Mouse (Mus musculus): Measurements from ENCODE around the gene Elmsan1. TPM values are rescaled to one million over a fixed set of nuclear protein-coding genes. Genes with fewer than 3 reads are reported as not detected.
A peak's percentile ranks its signal among the peaks of the same experiment; 100 is the strongest.

Gene Elmsan1
- polyA plus RNA-seq, 1 experiment from 2014 or later = 8.8 TPM

- Histone ChIP-seq H3K9ac (ENCODE audit: low read length) (no peak overlapping the region), H3K4me3 (ENCODE audit: low read depth, low read length) (no peak overlapping the region), H3K27ac (ENCODE audit: low read depth) (0 out of 2 replicates have a peak overlapping the region, but pooled peaks have one; percentile 73), H3K9me3 (ENCODE audit: control insufficient read depth, low read length) (0 out of 2 replicates have a peak, but pooled peaks cover 3% of the 10 kb centered on the region), H3K4me2 (ENCODE audit: low read length) (no peak overlapping the region), H3K36me3 (ENCODE audit: control insufficient read depth, insufficient read depth, low read length) (no peaks in the 10 kb centered on the region), H3K4me1 (replicated peaks; ENCODE audit: control insufficient read depth, insufficient read depth, low read length) (peaks cover 60% of the 10 kb centered on the region), H3K27me3 (replicated peaks; ENCODE audit: control insufficient read depth, insufficient read depth, low read length) (no peaks in the 10 kb centered on the region)
- ATAC-seq (replicated peaks; ENCODE audit: low FRiP score, low TSS enrichment, low read depth) = no peak
- no peak for DNase-seq (ENCODE audit: low spot score)
- 47% methylated on average over 5 of the region's 5 CpGs for WGBS
These were observed 31.7 kb downstream of the Elmsan1 start for GRCm38 (mm10) chr12:84186950-84187349.

- Histone ChIP-seq H3K27me3 (replicated peaks; ENCODE audit: control insufficient read depth, insufficient read depth, low read length) (no peaks in the 10 kb centered on the region), H3K9me3 (ENCODE audit: control insufficient read depth, low read length) (0 out of 2 replicates have a peak, but pooled peaks cover 3% of the 10 kb centered on the region), H3K9ac (ENCODE audit: low read length) (no peak overlapping the region), H3K4me3 (ENCODE audit: low read depth, low read length) (no peak overlapping the region), H3K27ac (ENCODE audit: low read depth) (no peak overlapping the region), H3K36me3 (ENCODE audit: control insufficient read depth, insufficient read depth, low read length) (no peaks in the 10 kb centered on the region), H3K4me2 (ENCODE audit: low read length) (no peak overlapping the region), H3K4me1 (replicated peaks; ENCODE audit: control insufficient read depth, insufficient read depth, low read length) (peaks cover 60% of the 10 kb centered on the region)
- ATAC-seq (replicated peaks; ENCODE audit: low FRiP score, low TSS enrichment, low read depth) = no peak
- DNase-seq (ENCODE audit: low spot score) = no peak
- 86% methylated on average over 3 of the region's 3 CpGs for WGBS
These were observed 32.1 kb downstream of the Elmsan1 start for GRCm38 (mm10) chr12:84186536-84186935.

GRCm38 (mm10) chr12:84185547-84185946, 33.1 kb downstream of the Elmsan1 start:
- no peaks in the 10 kb centered on the region for H3K27me3 ChIP-seq (replicated peaks; ENCODE audit: control insufficient read depth, insufficient read depth, low read length)
- ATAC-seq (replicated peaks; ENCODE audit: low FRiP score, low TSS enrichment, low read depth) (no peak), DNase-seq (ENCODE audit: low spot score) (no peak)
- H3K4me2 ChIP-seq (ENCODE audit: low read length) = no peak overlapping the region
- H3K4me3 ChIP-seq (ENCODE audit: low read depth, low read length) = no peak overlapping the region
- H3K4me1 ChIP-seq (replicated peaks; ENCODE audit: control insufficient read depth, insufficient read depth, low read length) = peaks cover 60% of the 10 kb centered on the region
- H3K9ac ChIP-seq (ENCODE audit: low read length) = no peak overlapping the region
- 65% methylated on average over 6 of the region's 6 CpGs for WGBS
- H3K9me3 ChIP-seq (ENCODE audit: control insufficient read depth, low read length) = 0 out of 2 replicates have a peak, but pooled peaks cover 3% of the 10 kb centered on the region
- no peak overlapping the region for H3K27ac ChIP-seq (ENCODE audit: low read depth)
- no peaks in the 10 kb centered on the region for H3K36me3 ChIP-seq (ENCODE audit: control insufficient read depth, insufficient read depth, low read length)

- H3K4me3 ChIP-seq (ENCODE audit: low read depth, low read length) = no peak overlapping the region
- 92% methylated on average over 5 of the region's 5 CpGs for WGBS
- H3K27me3 ChIP-seq (replicated peaks; ENCODE audit: control insufficient read depth, insufficient read depth, low read length) = no peaks in the 10 kb centered on the region
- DNase-seq (ENCODE audit: low spot score) = no peak
- H3K27ac ChIP-seq (ENCODE audit: low read depth) = no peak overlapping the region
- ATAC-seq (replicated peaks; ENCODE audit: low FRiP score, low TSS enrichment, low read depth) = no peak
- H3K36me3 ChIP-seq (ENCODE audit: control insufficient read depth, insufficient read depth, low read length) = no peaks in the 10 kb centered on the region
- H3K9me3 ChIP-seq (ENCODE audit: control insufficient read depth, low read length) = 0 out of 2 replicates have a peak, but pooled peaks cover 3% of the 10 kb centered on the region
- peaks cover 60% of the 10 kb centered on the region for H3K4me1 ChIP-seq (replicated peaks; ENCODE audit: control insufficient read depth, insufficient read depth, low read length)
- H3K9ac ChIP-seq (ENCODE audit: low read length) = no peak overlapping the region
- H3K4me2 ChIP-seq (ENCODE audit: low read length) = no peak overlapping the region
These were observed 33.7 kb downstream of the Elmsan1 start for GRCm38 (mm10) chr12:84184979-84185378.

- H3K9me3 ChIP-seq (ENCODE audit: control insufficient read depth, low read length) = 0 out of 2 replicates have a peak, but pooled peaks cover 3% of the 10 kb centered on the region
- peaks cover 60% of the 10 kb centered on the region for H3K4me1 ChIP-seq (replicated peaks; ENCODE audit: control insufficient read depth, insufficient read depth, low read length)
- WGBS = 59% methylated on average over 6 of the region's 6 CpGs
- H3K27me3 ChIP-seq (replicated peaks; ENCODE audit: control insufficient read depth, insufficient read depth, low read length) = no peaks in the 10 kb centered on the region
- H3K4me3 ChIP-seq (ENCODE audit: low read depth, low read length) = no peak overlapping the region
- H3K36me3 ChIP-seq (ENCODE audit: control insufficient read depth, insufficient read depth, low read length) = no peaks in the 10 kb centered on the region
- H3K4me2 ChIP-seq (ENCODE audit: low read length) = no peak overlapping the region
- H3K9ac ChIP-seq (ENCODE audit: low read length) = no peak overlapping the region
- no peak for DNase-seq (ENCODE audit: low spot score)
- ATAC-seq (replicated peaks; ENCODE audit: low FRiP score, low TSS enrichment, low read depth) = no peak
- no peak overlapping the region for H3K27ac ChIP-seq (ENCODE audit: low read depth)
These were observed 36.7 kb downstream of the Elmsan1 start for GRCm38 (mm10) chr12:84181999-84182398.

GRCm38 (mm10) chr12:84180701-84181435, 37.8 kb downstream of the Elmsan1 start:
- Histone ChIP-seq H3K27ac (ENCODE audit: low read depth) (no peak overlapping the region), H3K4me3 (ENCODE audit: low read depth, low read length) (no peak overlapping the region), H3K9me3 (ENCODE audit: control insufficient read depth, low read length) (no peaks in the 10 kb centered on the region), H3K4me2 (ENCODE audit: low read length) (peak overlapping the region; percentile 22; the same call in 1 of the 2 replicates), H3K27me3 (replicated peaks; ENCODE audit: control insufficient read depth, insufficient read depth, low read length) (no peaks in the 10 kb centered on the region), H3K9ac (ENCODE audit: low read length) (no peak overlapping the region), H3K4me1 (replicated peaks; ENCODE audit: control insufficient read depth, insufficient read depth, low read length) (peaks cover 63% of the 10 kb centered on the region), H3K36me3 (ENCODE audit: control insufficient read depth, insufficient read depth, low read length) (no peaks in the 10 kb centered on the region)
- DNase-seq (ENCODE audit: low spot score) = no peak
- no peak; the same call in 1 of the 2 replicates for ATAC-seq (replicated peaks; ENCODE audit: low FRiP score, low TSS enrichment, low read depth)
- WGBS = 50% methylated on average over 8 of the region's 8 CpGs

- ATAC-seq (replicated peaks; ENCODE audit: low FRiP score, low TSS enrichment, low read depth) = no peak
- WGBS = 51% methylated on average over 3 of the region's 3 CpGs
- H3K9me3 ChIP-seq (ENCODE audit: control insufficient read depth, low read length) = no peaks in the 10 kb centered on the region
- 0 out of 2 replicates have a peak overlapping the region, but pooled peaks have one; percentile 11 for H3K27ac ChIP-seq (ENCODE audit: low read depth)
- H3K4me1 ChIP-seq (replicated peaks; ENCODE audit: control insufficient read depth, insufficient read depth, low read length) = peaks cover 70% of the 10 kb centered on the region
- H3K4me3 ChIP-seq (ENCODE audit: low read depth, low read length) = no peak overlapping the region
- H3K36me3 ChIP-seq (ENCODE audit: control insufficient read depth, insufficient read depth, low read length) = no peaks in the 10 kb centered on the region
- peak overlapping the region; percentile 18; the same call in 1 of the 2 replicates for H3K9ac ChIP-seq (ENCODE audit: low read length)
- no peak for DNase-seq (ENCODE audit: low spot score)
- H3K27me3 ChIP-seq (replicated peaks; ENCODE audit: control insufficient read depth, insufficient read depth, low read length) = no peaks in the 10 kb centered on the region
- H3K4me2 ChIP-seq (ENCODE audit: low read length) = no peak overlapping the region
These were observed 38.6 kb downstream of the Elmsan1 start for GRCm38 (mm10) chr12:84180090-84180489.

- ATAC-seq (replicated peaks; ENCODE audit: low FRiP score, low TSS enrichment, low read depth) = no peak
These were observed 39.8 kb downstream of the Elmsan1 start for GRCm38 (mm10) chr12:84178652-84179445.

More at GRCm38 (mm10) chr12:84178652-84179445, 39.8 kb downstream of the Elmsan1 start:
- H3K27me3 ChIP-seq (replicated peaks; ENCODE audit: control insufficient read depth, insufficient read depth, low read length) = no peaks in the 10 kb centered on the region
- DNase-seq (ENCODE audit: low spot score) = no peak
- H3K9me3 ChIP-seq (ENCODE audit: control insufficient read depth, low read length) = no peaks in the 10 kb centered on the region
- peaks cover 81% of the 10 kb centered on the region for H3K4me1 ChIP-seq (replicated peaks; ENCODE audit: control insufficient read depth, insufficient read depth, low read length)
- H3K4me2 ChIP-seq (ENCODE audit: low read length) = no peak overlapping the region
- H3K36me3 ChIP-seq (ENCODE audit: control insufficient read depth, insufficient read depth, low read length) = peaks cover 4% of the 10 kb centered on the region
- H3K9ac ChIP-seq (ENCODE audit: low read length) = no peak overlapping the region
- peak overlapping the region; percentile 27; the same call in 1 of the 2 replicates for H3K27ac ChIP-seq (ENCODE audit: low read depth)
- 58% methylated on average over 10 of the region's 10 CpGs for WGBS
- no peak overlapping the region for H3K4me3 ChIP-seq (ENCODE audit: low read depth, low read length)

All from intestine, embryonic 14.5 days (tissue).